Mouse (Mus musculus): ENCODE measurements around the gene Gper1. TPM values are rescaled to one million over a fixed set of nuclear protein-coding genes. Genes with fewer than 3 reads are reported as not detected.

Gper1 gene
- polyA plus RNA-seq, 1 experiment from 2014 or later = 7.6 TPM

- 82% methylated on average over 8 of the region's 8 CpGs for WGBS
- Histone ChIP-seq H3K4me3 (ENCODE audit: low read length) (no peak overlapping the region), H3K4me2 (ENCODE audit: low read depth, low read length) (no peak overlapping the region), H3K4me1 (replicated peaks; ENCODE audit: control insufficient read depth, insufficient read depth, low read length) (peaks cover 36% of the 10 kb centered on the region), H3K9ac (ENCODE audit: low read length) (peak overlapping the region; percentile 43), H3K9me3 (ENCODE audit: control insufficient read depth, low read length) (no peaks in the 10 kb centered on the region), H3K27ac (ENCODE audit: low read length) (no peak overlapping the region), H3K27me3 (ENCODE audit: control insufficient read depth, insufficient read depth, low read depth, low read length) (no peaks in the 10 kb centered on the region), H3K36me3 (ENCODE audit: control insufficient read depth, insufficient read depth, low read length) (no peaks in the 10 kb centered on the region)
- no peak for ATAC-seq (ENCODE audit: low read depth)
Observed at GRCm38 (mm10) chr5:139445258-139445657, 22.3 kb downstream of the Gper1 start.

GRCm38 (mm10) chr5:139448025-139448424 lies 25.1 kb downstream of the Gper1 start:
- Histone ChIP-seq H3K4me1 (replicated peaks; ENCODE audit: control insufficient read depth, insufficient read depth, low read length) (peaks cover 25% of the 10 kb centered on the region), H3K27me3 (ENCODE audit: control insufficient read depth, insufficient read depth, low read depth, low read length) (no peaks in the 10 kb centered on the region), H3K36me3 (ENCODE audit: control insufficient read depth, insufficient read depth, low read length) (no peaks in the 10 kb centered on the region), H3K9me3 (ENCODE audit: control insufficient read depth, low read length) (no peaks in the 10 kb centered on the region), H3K4me2 (ENCODE audit: low read depth, low read length) (no peak overlapping the region), H3K9ac (ENCODE audit: low read length) (no peak overlapping the region), H3K27ac (ENCODE audit: low read length) (no peak overlapping the region), H3K4me3 (ENCODE audit: low read length) (no peak overlapping the region)
- ATAC-seq (ENCODE audit: low read depth) = no peak
- 62% methylated on average over 6 of the region's 6 CpGs for WGBS

- 0 out of 2 replicates have a peak overlapping the region, but pooled peaks have one; percentile 5 for H3K9ac ChIP-seq (ENCODE audit: low read length)
- WGBS = 32% methylated on average over 5 of the region's 5 CpGs
- no peak overlapping the region for H3K4me2 ChIP-seq (ENCODE audit: low read depth, low read length)
- peak; percentile 82 for ATAC-seq (ENCODE audit: low read depth)
- H3K9me3 ChIP-seq (ENCODE audit: control insufficient read depth, low read length) = no peaks in the 10 kb centered on the region
- peak overlapping the region; percentile 50 for H3K27ac ChIP-seq (ENCODE audit: low read length)
- no peaks in the 10 kb centered on the region for H3K27me3 ChIP-seq (ENCODE audit: control insufficient read depth, insufficient read depth, low read depth, low read length)
- no peak overlapping the region for H3K4me3 ChIP-seq (ENCODE audit: low read length)
- no peaks in the 10 kb centered on the region for H3K36me3 ChIP-seq (ENCODE audit: control insufficient read depth, insufficient read depth, low read length)
- peaks cover 24% of the 10 kb centered on the region for H3K4me1 ChIP-seq (replicated peaks; ENCODE audit: control insufficient read depth, insufficient read depth, low read length)
Observed at GRCm38 (mm10) chr5:139449161-139449791, 26.3 kb downstream of the Gper1 start.

- peak; percentile 36 for ATAC-seq (ENCODE audit: low read depth)
- no peak overlapping the region for H3K9ac ChIP-seq (ENCODE audit: low read length)
Observed at GRCm38 (mm10) chr5:139449926-139450325, 27.0 kb downstream of the Gper1 start.

GRCm38 (mm10) chr5:139453031-139453430 lies 30.1 kb downstream of the Gper1 start:
- no peak overlapping the region for H3K4me2 ChIP-seq (ENCODE audit: low read depth, low read length)

More at GRCm38 (mm10) chr5:139449926-139450325, 27.0 kb downstream of the Gper1 start:
- Histone ChIP-seq H3K36me3 (ENCODE audit: control insufficient read depth, insufficient read depth, low read length) (no peaks in the 10 kb centered on the region), H3K9me3 (ENCODE audit: control insufficient read depth, low read length) (no peaks in the 10 kb centered on the region), H3K27me3 (ENCODE audit: control insufficient read depth, insufficient read depth, low read depth, low read length) (no peaks in the 10 kb centered on the region), H3K4me3 (ENCODE audit: low read length) (no peak overlapping the region), H3K4me2 (ENCODE audit: low read depth, low read length) (no peak overlapping the region), H3K4me1 (replicated peaks; ENCODE audit: control insufficient read depth, insufficient read depth, low read length) (peaks cover 24% of the 10 kb centered on the region), H3K27ac (ENCODE audit: low read length) (peak overlapping the region; percentile 50)
- WGBS = 31% methylated on average over 4 of the region's 4 CpGs

GRCm38 (mm10) chr5:139455166-139455565 lies 32.2 kb downstream of the Gper1 start:
- Histone ChIP-seq H3K9ac (ENCODE audit: low read length) (no peak overlapping the region), H3K4me2 (ENCODE audit: low read depth, low read length) (no peak overlapping the region), H3K9me3 (ENCODE audit: control insufficient read depth, low read length) (no peaks in the 10 kb centered on the region), H3K4me1 (replicated peaks; ENCODE audit: control insufficient read depth, insufficient read depth, low read length) (peaks cover 12% of the 10 kb centered on the region), H3K36me3 (ENCODE audit: control insufficient read depth, insufficient read depth, low read length) (no peaks in the 10 kb centered on the region; the same call in 1 of the 2 replicates), H3K27me3 (ENCODE audit: control insufficient read depth, insufficient read depth, low read depth, low read length) (no peaks in the 10 kb centered on the region), H3K27ac (ENCODE audit: low read length) (no peak overlapping the region), H3K4me3 (ENCODE audit: low read length) (no peak overlapping the region)
- 90% methylated on average over 12 of the region's 12 CpGs for WGBS
- ATAC-seq (ENCODE audit: low read depth) = no peak

More at GRCm38 (mm10) chr5:139453031-139453430, 30.1 kb downstream of the Gper1 start:
- H3K27ac ChIP-seq (ENCODE audit: low read length) = no peak overlapping the region
- no peak for ATAC-seq (ENCODE audit: low read depth)
- no peak overlapping the region for H3K4me3 ChIP-seq (ENCODE audit: low read length)
- WGBS = 90% methylated on average over 10 of the region's 10 CpGs
- no peaks in the 10 kb centered on the region for H3K27me3 ChIP-seq (ENCODE audit: control insufficient read depth, insufficient read depth, low read depth, low read length)
- peaks cover 16% of the 10 kb centered on the region for H3K4me1 ChIP-seq (replicated peaks; ENCODE audit: control insufficient read depth, insufficient read depth, low read length)
- H3K9me3 ChIP-seq (ENCODE audit: control insufficient read depth, low read length) = no peaks in the 10 kb centered on the region
- no peak overlapping the region for H3K9ac ChIP-seq (ENCODE audit: low read length)
- H3K36me3 ChIP-seq (ENCODE audit: control insufficient read depth, insufficient read depth, low read length) = no peaks in the 10 kb centered on the region; the same call in 1 of the 2 replicates

GRCm38 (mm10) chr5:139457241-139457640 lies 34.3 kb downstream of the Gper1 start:
- Histone ChIP-seq H3K27ac (ENCODE audit: low read length) (peak overlapping the region; percentile 58), H3K4me2 (ENCODE audit: low read depth, low read length) (peak overlapping the region; percentile 4; the same call in 1 of the 2 replicates), H3K36me3 (ENCODE audit: control insufficient read depth, insufficient read depth, low read length) (no peaks in the 10 kb centered on the region; the same call in 1 of the 2 replicates), H3K4me3 (ENCODE audit: low read length) (no peak overlapping the region), H3K9me3 (ENCODE audit: control insufficient read depth, low read length) (no peaks in the 10 kb centered on the region), H3K27me3 (ENCODE audit: control insufficient read depth, insufficient read depth, low read depth, low read length) (no peaks in the 10 kb centered on the region), H3K9ac (ENCODE audit: low read length) (no peak overlapping the region), H3K4me1 (replicated peaks; ENCODE audit: control insufficient read depth, insufficient read depth, low read length) (peaks cover 13% of the 10 kb centered on the region)
- ATAC-seq (ENCODE audit: low read depth) = no peak
- 55% methylated on average over 8 of the region's 8 CpGs for WGBS

- H3K27ac ChIP-seq (ENCODE audit: low read length) = no peak overlapping the region
- 9% methylated on average over 10 of the region's 10 CpGs for WGBS
- peaks cover 13% of the 10 kb centered on the region for H3K4me1 ChIP-seq (replicated peaks; ENCODE audit: control insufficient read depth, insufficient read depth, low read length)
- H3K27me3 ChIP-seq (ENCODE audit: control insufficient read depth, insufficient read depth, low read depth, low read length) = no peaks in the 10 kb centered on the region
- peak; percentile 8; the same call in 1 of the 2 replicates for ATAC-seq (ENCODE audit: low read depth)
- no peaks in the 10 kb centered on the region; the same call in 1 of the 2 replicates for H3K36me3 ChIP-seq (ENCODE audit: control insufficient read depth, insufficient read depth, low read length)
- peak overlapping the region; percentile 74 for H3K4me3 ChIP-seq (ENCODE audit: low read length)
- no peaks in the 10 kb centered on the region for H3K9me3 ChIP-seq (ENCODE audit: control insufficient read depth, low read length)
- H3K9ac ChIP-seq (ENCODE audit: low read length) = peak overlapping the region; percentile 70
- H3K4me2 ChIP-seq (ENCODE audit: low read depth, low read length) = peak overlapping the region; percentile 92
Observed at GRCm38 (mm10) chr5:139459938-139460337, 37.0 kb downstream of the Gper1 start.

- Histone ChIP-seq H3K4me1 (replicated peaks; ENCODE audit: control insufficient read depth, insufficient read depth, low read length) (peaks cover 13% of the 10 kb centered on the region), H3K27ac (ENCODE audit: low read length) (no peak within 1 kb of the TSS), H3K4me3 (ENCODE audit: low read length) (peak within 1 kb of the TSS; percentile 74), H3K27me3 (ENCODE audit: control insufficient read depth, insufficient read depth, low read depth, low read length) (no peaks in the 10 kb centered on the region), H3K9me3 (ENCODE audit: control insufficient read depth, low read length) (no peaks in the 10 kb centered on the region), H3K4me2 (ENCODE audit: low read depth, low read length) (peak within 1 kb of the TSS; percentile 92), H3K36me3 (ENCODE audit: control insufficient read depth, insufficient read depth, low read length) (no peaks in the 10 kb centered on the region; the same call in 1 of the 2 replicates), H3K9ac (ENCODE audit: low read length) (peak within 1 kb of the TSS; percentile 70)
- peak; percentile 98 for ATAC-seq (ENCODE audit: low read depth)
- 3% methylated on average over 40 of the region's 42 CpGs for WGBS
Observed at GRCm38 (mm10) chr5:139460384-139461067, 37.6 kb downstream of the Gper1 start, which contains the start of gene 3110082I17Rik. 3110082I17Rik (minus strand) TSS chr5:139460527.

All from lung, embryonic 16.5 days (tissue).